Mouse (Mus musculus): Measurements from ENCODE around the gene Chek2.
"Not testable (repeated sequence)": the region's sequence is repeated elsewhere in the genome, so short reads cannot be mapped to it uniquely, and the experiment has no call there.

The Chek2 gene

DNA sequence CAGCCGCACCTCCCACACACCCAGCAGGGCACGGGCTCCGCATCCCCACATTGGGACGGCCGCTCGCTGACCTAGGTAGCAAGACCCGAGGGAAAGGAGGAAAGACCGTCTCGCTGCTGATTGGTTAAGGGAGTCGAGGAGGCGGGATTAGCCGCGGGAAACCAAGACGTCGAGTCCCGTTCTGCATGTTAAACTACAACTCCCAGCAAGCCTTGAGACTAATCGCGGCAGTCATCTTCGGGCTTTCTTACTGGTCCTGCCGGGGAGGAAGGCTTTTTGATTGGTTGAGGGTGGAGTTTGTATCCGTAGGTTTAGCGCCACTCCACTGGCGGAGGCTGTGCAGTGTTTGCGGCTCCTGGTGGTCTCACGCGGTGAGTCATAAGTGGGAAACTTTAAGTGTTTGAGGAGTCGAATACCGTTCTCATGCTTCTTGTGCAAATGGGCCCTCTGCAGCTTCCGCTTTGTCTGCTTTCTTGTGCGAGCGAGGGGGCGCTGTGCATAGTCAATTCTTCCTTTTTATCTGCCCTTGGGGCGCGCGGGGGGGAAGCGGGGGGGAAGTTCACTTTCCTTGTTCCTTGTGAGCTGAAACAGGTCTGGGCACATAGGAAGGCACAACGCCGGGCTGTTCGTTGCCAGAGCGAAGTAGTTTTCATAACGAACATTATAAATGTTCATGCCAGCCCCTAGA, at the start of gene Chek2, which contains the start of gene Hscb:
Gene Chek2 (plus strand): TSS at position 302 of the 688 bp plus-strand sequence.
Gene Hscb (minus strand): TSS at position 100 of the 688 bp plus-strand sequence.
- in situ Hi-C loops (cut with MseI, MboI): no loop called here

- in situ Hi-C loops (cut with MseI, MboI): no loop called here
These were observed 45.4 kb upstream of the Chek2 start for GRCm38 (mm10) chr5:110794363-110794762.

DNA sequence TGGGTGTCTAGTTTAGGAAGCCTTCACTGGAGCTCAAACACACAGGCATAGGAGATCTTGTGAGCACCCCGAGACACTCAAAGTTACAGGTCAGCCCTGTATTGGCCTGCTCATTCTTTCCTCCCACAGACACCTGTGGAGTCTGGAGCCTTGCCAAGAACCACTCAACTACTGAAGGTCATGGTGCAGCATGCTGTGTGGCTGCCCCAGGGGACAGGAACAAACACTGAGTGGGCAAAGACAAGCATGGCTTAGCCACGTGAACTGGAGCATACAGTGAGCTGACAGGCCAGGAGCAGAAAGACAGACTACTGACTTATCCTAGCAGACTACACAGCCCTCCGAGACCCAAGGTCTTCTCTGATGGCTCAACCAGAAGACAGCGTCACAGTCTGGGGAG, 42.1 kb upstream of the Chek2 start:
- in situ Hi-C loops (cut with MseI, MboI): no loop called here

DNA sequence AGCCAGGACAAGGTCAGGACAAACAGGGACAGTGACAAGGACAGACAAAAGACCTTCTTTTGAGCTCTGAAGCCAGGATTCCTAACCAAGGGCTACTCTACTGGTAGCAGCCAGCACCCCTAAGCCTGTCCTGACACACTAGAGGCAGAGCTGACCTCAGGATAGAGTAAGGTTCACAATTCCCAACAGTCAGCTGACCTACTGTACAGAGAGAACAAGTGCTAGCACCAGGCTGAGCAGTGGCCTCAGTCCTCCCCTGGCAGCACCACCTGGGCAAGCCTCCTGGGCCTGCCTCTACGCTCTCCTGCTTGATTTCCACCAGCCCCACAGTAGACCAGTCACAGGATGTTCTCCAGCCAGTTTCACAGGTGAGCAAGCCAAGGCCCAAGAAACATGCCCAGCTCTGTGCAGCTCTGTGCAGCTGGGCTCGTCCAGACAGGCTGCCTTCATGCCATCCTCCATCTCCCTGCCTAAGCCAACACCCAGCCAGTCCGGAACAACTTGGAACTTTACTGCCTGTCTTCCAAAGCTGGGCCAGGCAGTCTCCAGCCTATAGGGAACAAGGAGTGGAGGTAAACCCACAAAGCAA, 38.6 kb upstream of the Chek2 start:
- in situ Hi-C loops (cut with MseI, MboI): no loop called here

GRCm38 (mm10) chr5:110802186-110802585, 37.6 kb upstream of the Chek2 start:
- in situ Hi-C loops (cut with MseI, MboI): no loop called here

DNA sequence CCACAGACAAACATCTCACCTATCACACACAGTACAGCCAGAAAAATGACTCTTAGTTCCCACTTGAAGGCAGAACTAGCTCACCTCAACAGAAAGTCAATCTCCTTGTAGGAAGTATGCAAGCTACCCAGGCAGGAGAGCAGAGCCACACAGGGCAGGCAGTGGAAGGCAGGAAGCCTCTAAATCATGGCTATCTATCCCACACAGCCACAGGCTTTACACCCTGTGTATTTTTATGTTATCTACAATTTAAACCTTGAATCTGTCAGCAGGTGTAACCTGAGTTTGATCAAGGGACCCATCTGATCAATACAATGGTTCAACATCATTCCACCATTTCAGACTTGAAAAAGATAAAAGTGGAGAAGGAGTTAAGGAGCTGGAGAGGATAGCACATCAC, 37.0 kb upstream of the Chek2 start:
- in situ Hi-C loops (cut with MseI, MboI): no loop called here

- in situ Hi-C loops (cut with MseI, MboI): no loop called here
These were observed 35.6 kb upstream of the Chek2 start for GRCm38 (mm10) chr5:110804012-110804743.

GRCm38 (mm10) chr5:110806154-110806553, 33.6 kb upstream of the Chek2 start:
- in situ Hi-C loops (cut with MseI, MboI): no loop called here

- in situ Hi-C loops (cut with MseI, MboI): no loop called here
These were observed 33.1 kb upstream of the Chek2 start for GRCm38 (mm10) chr5:110806676-110807075.

DNA sequence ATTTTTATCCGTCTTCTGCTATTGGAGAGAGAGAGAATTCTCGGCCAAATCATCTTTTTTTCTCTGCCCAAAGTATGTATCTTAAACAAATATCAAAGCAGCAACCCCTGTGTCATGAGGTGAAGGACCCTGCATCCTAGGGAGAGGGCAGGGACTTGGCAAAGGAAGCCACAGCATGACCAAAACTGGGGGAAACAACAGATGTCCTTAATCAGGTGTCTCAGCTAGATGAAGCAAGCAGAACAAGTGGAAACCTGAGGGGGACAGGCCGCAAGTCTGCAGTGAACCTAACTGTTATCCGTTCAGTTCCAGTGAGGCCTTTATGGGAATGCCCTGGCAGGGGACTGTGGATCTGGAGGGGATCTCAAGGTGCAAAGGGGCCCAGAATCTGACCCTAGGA, 32.3 kb upstream of the Chek2 start:
- in situ Hi-C loops (cut with MseI, MboI): no loop called here

- in situ Hi-C loops (cut with MseI, MboI): no loop called here
These were observed 31.6 kb upstream of the Chek2 start for GRCm38 (mm10) chr5:110808061-110808631.

- in situ Hi-C loops (cut with MseI, MboI): no loop called here
These were observed 30.7 kb upstream of the Chek2 start for GRCm38 (mm10) chr5:110808821-110809666.

GRCm38 (mm10) chr5:110809667-110810325, 30.0 kb upstream of the Chek2 start, which contains the start of gene Ulk1:
Gene Ulk1, minus strand, starts transcription at chr5:110810097.
- in situ Hi-C loops (cut with MseI, MboI): no loop called here

- in situ Hi-C loops (cut with MseI, MboI): no loop called here
These were observed 15.4 kb upstream of the Chek2 start for GRCm38 (mm10) chr5:110824421-110824820.

GRCm38 (mm10) chr5:110826781-110827495, 12.8 kb upstream of the Chek2 start:
- in situ Hi-C loops (cut with MseI, MboI): no loop called here

DNA sequence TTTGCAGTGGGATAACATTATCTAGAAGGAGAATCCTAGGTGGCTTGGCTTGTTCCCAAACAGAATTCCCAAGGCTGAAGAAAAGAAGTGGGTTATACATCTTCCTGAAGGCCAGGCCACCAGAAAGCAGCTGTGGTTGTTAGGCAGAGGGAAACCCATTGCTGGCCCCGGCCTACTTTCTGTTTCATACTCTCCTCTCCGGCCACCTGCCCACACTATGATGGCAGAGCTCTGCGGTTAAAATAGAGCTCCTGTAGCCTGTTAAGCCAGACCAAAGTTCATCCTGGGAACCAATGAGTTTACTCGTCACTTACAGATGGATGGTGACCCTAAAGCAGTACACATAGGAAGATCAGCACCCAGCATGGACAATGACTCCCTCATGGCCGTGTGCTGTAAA, 12.2 kb upstream of the Chek2 start:
- in situ Hi-C loops (cut with MseI, MboI): no loop called here

DNA sequence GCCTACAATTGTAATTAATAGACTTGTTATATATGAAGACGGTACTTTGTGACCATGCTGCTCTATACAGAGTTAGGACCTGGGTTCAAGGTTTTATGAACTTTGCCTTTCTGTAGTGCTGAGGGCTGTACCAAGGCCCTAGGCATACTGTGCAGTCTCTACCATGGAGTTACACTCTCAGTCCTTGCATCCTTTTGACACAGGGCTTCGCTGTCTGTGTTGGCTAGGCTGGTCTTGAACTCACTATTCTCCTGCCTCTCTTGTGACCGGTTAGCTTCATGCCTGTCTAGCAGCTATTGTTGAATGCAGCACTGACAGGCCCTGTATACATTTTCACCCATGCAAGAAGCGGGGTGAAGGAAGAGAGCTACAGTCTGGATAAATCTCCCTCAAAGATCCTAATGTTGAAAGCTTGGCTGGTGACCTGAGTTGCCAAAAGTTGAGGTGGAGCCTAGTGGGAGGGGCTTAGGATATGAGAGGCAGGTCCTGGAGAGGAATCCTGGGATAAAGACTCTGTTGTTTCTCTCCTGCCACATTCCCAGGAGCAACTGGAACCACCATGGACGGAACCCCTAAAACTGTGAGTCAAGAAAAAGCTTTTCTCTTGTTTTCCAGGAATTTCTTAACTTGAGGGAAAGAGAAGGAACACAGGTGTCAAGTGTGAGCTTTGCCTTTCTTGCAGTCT, 8.6 kb upstream of the Chek2 start:
- in situ Hi-C loops (cut with MseI, MboI): no loop called here

- in situ Hi-C loops (cut with MseI, MboI): no loop called here
These were observed 3.8 kb upstream of the Chek2 start for GRCm38 (mm10) chr5:110835959-110836358.

- in situ Hi-C loops (cut with MseI, MboI): not testable (repeated sequence)
These were observed 1.8 kb upstream of the Chek2 start for GRCm38 (mm10) chr5:110838016-110838415.
